In the genomic region with DNA sequence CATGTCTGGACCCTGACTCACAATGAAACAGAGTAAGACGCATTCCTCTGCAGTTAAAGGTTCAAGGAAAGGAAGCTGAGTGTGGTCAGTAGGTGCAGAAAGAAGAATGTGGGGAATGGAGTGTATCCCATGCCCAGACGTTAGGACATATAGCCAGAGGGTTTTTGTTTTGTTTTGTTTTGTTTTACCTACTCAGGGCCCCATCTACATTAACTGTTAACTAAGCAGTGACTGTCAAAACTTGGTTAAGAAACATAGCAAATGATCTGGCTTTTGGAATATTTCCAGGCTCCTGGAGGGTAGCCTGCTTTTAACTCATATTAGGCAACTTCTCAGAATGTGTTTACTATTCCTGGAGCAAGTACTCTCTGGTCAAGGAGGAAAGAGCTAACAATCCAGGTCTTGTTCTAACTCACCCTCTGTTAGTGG, we compare ENCODE assay signal across 12 mouse cellular contexts. TPM values are rescaled to one million over a fixed set of nuclear protein-coding genes. Genes with fewer than 3 reads are reported as not detected.
DNase-seq lines count a peak whose midpoint lies in the region; ATAC-seq and TF ChIP-seq lines count a peak whose summit lies in the region.
"Had no signal": no experiment of that assay in that cellular context is flagged by ENCODE, and none has a peak within 500 bp of the region (broad histone marks: within the 10 kb centered on the region; RNA-seq: fewer than 3 reads in every experiment).

No protein-coding gene starts in this region.

- H3K4me3 ChIP-seq in cerebellum, adult 2 months (replicated peaks; ENCODE audit: insufficient read depth, low read depth, low read length) = no peak overlapping the region
- H3K4me3 ChIP-seq in lung, embryonic 14.5 days (ENCODE audit: low read depth, low read length) = no peak overlapping the region
- H3K4me3 ChIP-seq in lung, adult 2 months (replicated peaks; ENCODE audit: extremely low read depth, low read depth, low read length) = no peak overlapping the region
- H3K4me3 ChIP-seq in kidney, embryonic 16.5 days (ENCODE audit: low read length) = no peak overlapping the region
- H3K4me3 ChIP-seq: forebrain, embryonic 15.5 days had no signal

- TF ChIP-seq CTCF in cerebellum, adult 2 months (IDR thresholded peaks at IDR 0.05; ENCODE audit: borderline replicate concordance, insufficient read depth, low read depth, low read length) = no peak
- no peak for TF ChIP-seq CTCF in lung, embryonic 14.5 days (IDR thresholded peaks at IDR 0.05; ENCODE audit: low read depth)
- no peak for TF ChIP-seq CTCF in lung, adult 2 months (IDR thresholded peaks at IDR 0.05; ENCODE audit: insufficient read depth, low read length)

- TF ChIP-seq POLR2A in cerebellum, adult 2 months (IDR thresholded peaks at IDR 0.05; ENCODE audit: borderline replicate concordance, insufficient read depth, low read length) = no peak
- TF ChIP-seq POLR2A in lung, adult 2 months (IDR thresholded peaks at IDR 0.05; ENCODE audit: borderline replicate concordance, extremely low read depth, low read depth, low read length) = no peak

- DNase-seq in cerebellum, adult 2 months = peak; percentile 20 to 34
- DNase-seq in cerebellum, postnatal 25 days = no peak
- peak; percentile 50 for DNase-seq in lung, embryonic 14.5 days
- no peak for DNase-seq in lung, adult 2 months
- peak; percentile 37 for DNase-seq in yolk sac, embryonic 10.5 days (ENCODE audit: low spot score)
- no peak for DNase-seq in spleen, adult 12 weeks (ENCODE audit: low spot score)
- no peak for DNase-seq in urinary bladder, postnatal 25 days (ENCODE audit: low spot score)
- DNase-seq: adrenal gland, postnatal 25 days; cerebellum, adult 11 months; gastrocnemius, postnatal 25 days had no signal

- peak overlapping the region; percentile 28; the same call in 1 of the 2 replicates for H3K27ac ChIP-seq in cerebellum, adult 2 months (ENCODE audit: insufficient read depth, low read length)
- no peak overlapping the region for H3K27ac ChIP-seq in lung, embryonic 14.5 days (ENCODE audit: low read depth)
- peak overlapping the region; percentile 67; the same call in 1 of the 2 replicates for H3K27ac ChIP-seq in kidney, embryonic 16.5 days (ENCODE audit: low read length)
- H3K27ac ChIP-seq: forebrain, embryonic 15.5 days had no signal

- no peak for ATAC-seq in lung, embryonic 14.5 days (ENCODE audit: insufficient read depth)
- no peak for ATAC-seq in kidney, embryonic 16.5 days (ENCODE audit: low FRiP score, low TSS enrichment)

- no peaks in the 10 kb centered on the region for H3K9me3 ChIP-seq in lung, embryonic 14.5 days (ENCODE audit: low read depth, low read length)
- peaks cover 5% of the 10 kb centered on the region; the same call in 1 of the 2 replicates for H3K9me3 ChIP-seq in kidney, embryonic 16.5 days (ENCODE audit: low read length)

- H3K4me2 ChIP-seq in lung, embryonic 14.5 days = no peak overlapping the region
- H3K4me2 ChIP-seq in kidney, embryonic 16.5 days (replicated peaks; ENCODE audit: low read depth, low read length) = no peak overlapping the region
- H3K4me2 ChIP-seq: forebrain, embryonic 15.5 days had no signal

- H3K36me3 ChIP-seq in lung, embryonic 14.5 days (ENCODE audit: insufficient read depth) = no peaks in the 10 kb centered on the region
- H3K36me3 ChIP-seq in kidney, embryonic 16.5 days (ENCODE audit: insufficient read depth, low read length) = no peaks in the 10 kb centered on the region
- H3K36me3 ChIP-seq: forebrain, embryonic 15.5 days had no signal

- no peaks in the 10 kb centered on the region for H3K27me3 ChIP-seq in cerebellum, adult 2 months (ENCODE audit: control insufficient read depth, insufficient read depth, low read length)
- no peaks in the 10 kb centered on the region for H3K27me3 ChIP-seq in lung, embryonic 14.5 days (ENCODE audit: insufficient read depth, low read length)
- H3K27me3 ChIP-seq in kidney, embryonic 16.5 days (ENCODE audit: insufficient read depth, low read length) = no peaks in the 10 kb centered on the region
- H3K27me3 ChIP-seq: forebrain, embryonic 15.5 days had no signal

- H3K9ac ChIP-seq in lung, embryonic 14.5 days = no peak overlapping the region
- H3K9ac ChIP-seq in kidney, embryonic 16.5 days (replicated peaks; ENCODE audit: low read length) = no peak overlapping the region
- H3K9ac ChIP-seq: forebrain, embryonic 15.5 days had no signal

- H3K4me1 ChIP-seq in cerebellum, adult 2 months (ENCODE audit: control insufficient read depth, insufficient read depth, low read length) = peaks cover 34% of the 10 kb centered on the region
- peaks cover 9% of the 10 kb centered on the region for H3K4me1 ChIP-seq in lung, embryonic 14.5 days (ENCODE audit: insufficient read depth)
- H3K4me1 ChIP-seq in lung, adult 2 months (ENCODE audit: control insufficient read depth, insufficient read depth, low read length) = peaks cover 9% of the 10 kb centered on the region
- peaks cover 11% of the 10 kb centered on the region for H3K4me1 ChIP-seq in kidney, embryonic 16.5 days (ENCODE audit: insufficient read depth, low read length)

- 78% methylated on average over 2 of the region's 2 CpGs for WGBS in cerebellum, adult 2 months
- WGBS in lung, embryonic 14.5 days = 41% methylated on average over 2 of the region's 2 CpGs
- 59% methylated on average over 2 of the region's 2 CpGs for WGBS in lung, adult 2 months
- 37% methylated on average over 2 of the region's 2 CpGs for WGBS in kidney, embryonic 16.5 days

RNA-seq across cellular contexts. Expression of a gene that starts 9.6 kb away (rescaled TPM):
- 137 and 143 TPM in 2 replicates for polyA plus RNA-seq in cerebellum, adult 2 months (2012; rRNA removed)
- polyA plus RNA-seq in lung, embryonic 14.5 days (2014; fragmentation: Nextera tagmentation; extraction: Ambion mirVana) = 15.5 and 16.1 TPM in 2 replicates
- polyA plus RNA-seq in lung, adult 2 months (2012; rRNA removed) = 33.3 and 49.1 TPM in 2 replicates
- 19.2 and 20.5 TPM in 2 replicates for polyA plus RNA-seq in kidney, embryonic 16.5 days (2015; fragmentation: Nextera tagmentation; extraction: Ambion mirVana)

Comparison
In these comparisons a context has a peak if more than half of its experiments do, and no peak if none do; other contexts are left out.
1. DNase-seq: peak in cerebellum, adult 2 months (2 of 2), lung, embryonic 14.5 days (single experiment) and yolk sac, embryonic 10.5 days (single experiment); none in cerebellum, postnatal 25 days (0 of 2), lung, adult 2 months (single experiment), spleen, adult 12 weeks (single experiment) and urinary bladder, postnatal 25 days (single experiment).